Mouse (Mus musculus) left cerebral cortex, postnatal 10 days (tissue): ENCODE measurements at regions not wholly inside any gene's neighbourhood (a gene's known extent, or its start where the extent isn't known, plus 50 kb on each side); places are given as distances from the start of the nearest gene placed in this dataset.

Source experiments
- DNase-seq, 2 experiments: peaks; one replicate each; pipeline ENCODE4 v3.0.0; 2021 to 2022; ENCODE audit warnings: low spot score in 2 of 2, mixed read lengths in 1 of 2; ENCODE audit errors: extremely low spot score in 1 of 2
- intact Hi-C: fragments of 180-260 bp; cut with DNase I; formaldehyde crosslinking; loops from one replicate; pipeline ENCODE4 v1.15.1; 2025

- DNase-seq: no peak
- intact Hi-C loops: no loop called here
Measured at GRCm38 (mm10) chrX:19219301-19219700, 261.8 kb downstream of the Tex13c3 start.

DNA sequence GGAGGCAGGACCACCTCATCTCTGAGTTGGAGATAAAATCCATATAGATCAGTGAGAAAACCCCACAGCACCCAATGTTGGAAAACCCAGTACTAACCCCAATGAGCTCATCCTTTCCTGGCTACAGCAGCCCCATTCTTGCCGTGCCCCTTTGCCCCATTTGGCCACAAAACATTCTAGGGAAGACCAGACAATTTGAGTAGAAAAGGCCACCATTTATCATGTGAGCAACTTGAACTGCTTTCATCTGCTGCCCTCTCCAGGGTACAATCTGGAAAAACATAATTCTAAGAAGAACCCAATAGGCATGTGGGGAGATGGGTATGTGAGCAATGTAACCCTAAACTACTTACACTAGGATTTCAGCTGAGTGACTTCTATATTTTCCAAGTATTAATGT, 274.7 kb downstream of the Tex13c3 start:
- no peak for DNase-seq
- intact Hi-C loops: no loop called here

DNA sequence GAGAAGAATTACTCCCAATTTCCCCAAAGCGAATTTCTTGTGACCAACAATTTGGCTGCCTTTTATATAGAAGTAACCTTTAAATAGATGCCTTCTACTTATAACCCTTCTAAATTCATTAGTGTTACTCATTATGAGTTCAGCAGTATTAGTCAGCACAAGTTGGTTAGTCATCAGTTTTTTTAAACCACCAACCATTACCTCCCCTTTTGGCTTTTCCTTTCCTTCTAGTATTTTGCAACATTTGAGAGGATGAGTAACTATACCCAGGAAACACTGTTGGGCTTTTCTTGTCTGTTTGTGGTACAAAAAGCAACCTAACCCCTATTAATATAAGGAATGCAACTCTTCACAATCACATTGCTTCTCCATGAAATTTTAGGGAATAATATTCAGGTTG, 278.6 kb downstream of the Tex13c3 start:
- intact Hi-C loops: no loop called here
- no peak for DNase-seq

GRCm38 (mm10) chrX:19201383-19201782, 279.7 kb downstream of the Tex13c3 start:
- intact Hi-C loops: no loop called here
- no peak for DNase-seq

DNA sequence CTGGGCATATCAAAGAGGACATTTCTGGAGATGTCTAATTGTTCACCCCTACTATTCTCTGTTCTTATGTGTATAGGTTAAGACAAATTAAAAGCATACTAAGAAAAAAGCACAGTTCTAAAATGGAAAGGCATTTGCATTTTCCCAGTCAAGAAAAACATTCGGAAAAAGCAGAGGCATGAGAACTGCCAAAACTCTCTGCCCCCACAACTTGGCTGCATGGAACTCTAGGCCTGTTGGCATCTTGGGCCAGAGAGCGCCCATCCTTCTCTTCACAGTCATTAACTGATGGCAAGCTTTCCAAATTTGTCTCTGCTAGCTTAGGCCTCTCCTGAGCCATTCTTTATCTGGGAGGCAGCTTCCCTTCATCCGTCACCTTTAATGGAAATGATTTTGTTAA, 281.6 kb downstream of the Tex13c3 start:
- intact Hi-C loops: no loop called here
- DNase-seq: no peak

DNA sequence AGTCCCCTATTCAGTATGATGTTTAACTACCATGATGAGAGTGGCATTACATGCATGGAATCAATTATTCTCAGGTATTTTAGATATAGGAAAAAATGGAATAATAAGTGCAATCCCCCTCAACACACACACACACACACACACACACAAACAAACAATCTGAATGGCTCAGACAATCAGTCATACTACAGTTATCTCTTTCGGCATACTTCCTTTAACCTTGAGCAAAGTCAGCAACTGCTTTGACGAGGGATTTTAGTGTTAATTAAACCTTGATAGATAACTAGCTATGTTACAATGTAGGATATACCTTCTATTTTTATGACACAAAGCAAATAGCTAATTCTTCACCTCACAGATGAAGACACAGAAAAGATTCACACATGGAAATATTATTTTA, 312.1 kb downstream of the Tex13c3 start:
- no peak for DNase-seq
- intact Hi-C loops: no loop called here

GRCm38 (mm10) chrX:19168546-19168945, 312.6 kb downstream of the Tex13c3 start:
- intact Hi-C loops: no loop called here
- DNase-seq: no peak

DNA sequence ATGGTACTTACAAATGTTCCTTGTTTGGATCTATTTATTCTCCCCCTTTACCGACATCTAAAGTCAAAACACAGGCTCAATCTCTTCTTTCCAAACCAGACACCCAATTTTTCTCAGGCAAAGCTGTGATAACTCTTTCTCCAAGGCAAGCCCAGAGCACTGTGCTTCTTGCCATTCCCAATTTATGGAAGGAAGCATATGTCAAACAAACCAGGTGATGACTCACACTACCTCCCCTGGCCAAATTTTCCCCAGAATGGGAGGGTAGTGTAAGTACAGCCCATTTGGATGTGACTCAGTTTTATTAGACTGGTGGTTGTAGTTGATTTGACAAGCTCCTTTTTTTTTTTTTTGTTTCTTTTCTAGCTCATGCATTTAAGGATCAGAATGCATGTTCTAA, 313.0 kb downstream of the Tex13c3 start:
- intact Hi-C loops: no loop called here
- DNase-seq: no peak

DNA sequence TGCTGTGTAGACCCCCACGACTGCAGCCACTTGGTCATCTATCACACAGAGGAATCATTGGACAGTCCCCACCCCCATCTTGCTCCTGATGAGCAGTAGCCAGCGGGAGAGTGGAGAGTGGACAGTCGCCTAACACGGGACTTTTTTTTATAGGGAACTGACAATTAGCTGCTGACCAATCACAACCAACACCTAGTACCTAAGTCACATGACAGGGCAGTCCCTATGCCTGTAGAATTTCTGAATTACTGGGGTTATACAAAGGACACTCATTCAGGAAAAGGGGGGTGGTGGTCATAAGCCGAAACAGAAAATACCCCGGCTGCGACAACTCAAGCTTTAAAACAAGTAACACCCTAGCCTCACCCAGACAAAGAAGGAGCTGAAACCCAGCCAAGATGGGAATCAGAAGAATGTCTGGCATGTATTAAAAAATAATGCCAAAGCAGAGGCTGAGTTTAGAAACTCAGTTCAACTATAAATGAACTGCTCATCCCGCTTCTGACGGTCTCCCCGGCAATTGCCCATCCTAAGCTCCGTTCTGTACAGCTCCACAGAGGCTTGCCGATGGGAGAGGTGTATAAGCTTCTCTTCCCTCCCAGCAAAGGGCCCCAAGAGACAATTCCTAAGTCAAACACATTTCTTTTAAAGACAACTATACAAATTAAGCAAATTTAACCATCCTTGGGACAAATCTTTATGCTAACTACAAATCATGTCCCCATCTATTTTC, 313.8 kb downstream of the Tex13c3 start:
- peak in 1 of 2 experiments; percentile 36 for DNase-seq
- intact Hi-C loops: no loop called here

- intact Hi-C loops: no loop called here
- no peak for DNase-seq
Measured at GRCm38 (mm10) chrX:19165891-19166644, 315.1 kb downstream of the Tex13c3 start.

DNA sequence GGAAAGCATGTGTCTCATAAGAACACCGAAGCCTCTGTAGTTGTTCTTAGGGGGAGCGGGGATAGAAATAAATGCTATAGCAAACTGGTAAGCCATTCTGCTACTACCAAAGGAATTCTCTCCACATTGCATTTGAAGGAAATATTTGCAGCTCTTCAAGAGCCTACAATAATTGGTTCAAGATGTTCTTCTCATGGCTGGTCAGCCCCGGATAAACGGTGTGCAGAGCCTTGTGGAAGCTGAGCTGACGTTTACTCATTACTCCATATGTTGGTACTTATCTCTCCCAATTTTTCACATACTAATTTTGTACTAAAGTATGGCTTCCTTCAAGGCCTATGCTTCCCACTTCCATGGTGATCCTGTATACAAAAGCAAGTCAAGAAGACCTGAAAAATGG, 317.0 kb downstream of the Tex13c3 start:
- no peak for DNase-seq
- intact Hi-C loops: no loop called here

DNA sequence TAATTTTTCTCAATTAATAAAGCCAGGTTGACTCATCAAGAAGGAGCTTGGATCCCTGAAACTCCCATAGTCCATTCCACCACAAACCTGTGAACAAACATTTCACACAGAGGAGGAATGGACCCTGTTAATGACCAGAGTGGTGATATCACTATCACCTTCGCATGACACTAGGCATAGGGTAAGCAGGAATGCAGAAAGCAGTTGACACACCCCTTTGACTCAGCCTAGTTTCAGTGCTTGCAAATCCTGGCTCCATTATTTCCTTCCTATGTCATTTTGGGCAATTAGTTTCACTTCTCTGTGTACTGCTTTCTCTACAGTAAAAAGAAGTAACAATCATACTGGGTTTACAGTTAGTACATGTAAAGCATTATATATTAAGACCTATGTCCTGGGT, 318.2 kb downstream of the Tex13c3 start:
- DNase-seq: no peak
- intact Hi-C loops: no loop called here

- no peak for DNase-seq
- intact Hi-C loops: no loop called here
Measured at GRCm38 (mm10) chrX:19162351-19162750, 318.8 kb downstream of the Tex13c3 start.

DNA sequence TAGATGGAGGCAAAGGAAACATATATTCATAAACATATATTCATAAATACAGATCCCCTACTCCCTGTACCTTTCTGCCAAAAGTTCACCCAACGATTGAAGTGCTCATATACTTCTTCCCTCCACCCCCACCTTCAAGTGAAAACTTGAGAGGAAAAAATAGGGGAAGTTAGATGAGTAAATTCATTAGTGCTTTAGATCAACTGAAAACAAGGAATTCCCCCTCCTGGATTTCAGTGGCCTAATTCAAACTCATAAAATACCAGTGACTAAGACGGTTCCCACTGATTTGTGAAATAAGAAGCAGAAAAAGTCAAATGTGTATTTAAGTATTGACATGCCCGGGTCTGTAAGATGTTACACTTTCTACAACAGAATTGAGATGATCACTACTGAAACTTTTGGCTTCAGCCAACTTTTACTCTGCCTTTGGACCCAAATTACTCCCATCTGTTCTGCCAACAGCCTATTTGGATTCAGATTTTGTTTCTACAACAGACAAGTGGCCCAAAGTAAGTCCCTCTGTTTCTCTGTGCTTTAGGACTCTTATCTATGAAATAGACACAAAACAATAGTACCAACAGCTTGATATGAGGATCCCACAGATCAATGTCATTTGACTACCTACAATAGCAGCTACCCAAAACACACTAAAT, 320.7 kb downstream of the Tex13c3 start:
- DNase-seq: no peak
- intact Hi-C loops: no loop called here

GRCm38 (mm10) chrX:19157464-19158203, 323.5 kb downstream of the Tex13c3 start:
- intact Hi-C loops: no loop called here
- no peak for DNase-seq

- intact Hi-C loops: no loop called here
- DNase-seq: no peak
Measured at GRCm38 (mm10) chrX:19153619-19154018, 327.5 kb downstream of the Tex13c3 start.

GRCm38 (mm10) chrX:19152170-19152861, 328.8 kb downstream of the Tex13c3 start:
- intact Hi-C loops: no loop called here
- DNase-seq: no peak

- no peak for DNase-seq
- intact Hi-C loops: no loop called here
Measured at GRCm38 (mm10) chrX:19150606-19151005, 330.5 kb downstream of the Tex13c3 start.

GRCm38 (mm10) chrX:19148672-19149071, 332.4 kb downstream of the Tex13c3 start:
- no peak for DNase-seq
- intact Hi-C loops: no loop called here
